Mouse (Mus musculus) erythroblast, embryonic 14.5 days (primary cell): ENCODE measurements around the gene Arhgap15. TPM values are rescaled to one million over a fixed set of nuclear protein-coding genes. Genes with fewer than 3 reads are reported as not detected.

ENCODE experiments used
- H3K27me3 ChIP-seq: 2 replicates; pipeline ENCODE4 v1.6.1; 2012; ENCODE audit warnings: inconsistent platforms; ENCODE audit not compliant: control insufficient read depth
- H3K36me3 ChIP-seq: 2 replicates; pipeline ENCODE4 v1.6.1; 2012; ENCODE audit warnings: mild to moderate bottlenecking, inconsistent platforms; ENCODE audit not compliant: control insufficient read depth
- H3K4me1 ChIP-seq: 2 replicates; pipeline ENCODE4 v1.6.1; 2012; ENCODE audit warnings: inconsistent platforms; ENCODE audit not compliant: control insufficient read depth
- H3K4me3 ChIP-seq: replicated peaks from 2 replicates; pipeline ENCODE3; 2012; ENCODE audit warnings: moderate library complexity, mild to moderate bottlenecking, inconsistent platforms
- H3K9me3 ChIP-seq: 2 replicates; pipeline ENCODE4 v1.6.1; 2012; ENCODE audit warnings: low read length, inconsistent platforms, mixed read lengths; ENCODE audit not compliant: control insufficient read depth
- GATA1 ChIP-seq: IDR thresholded peaks from 2 replicates; pipeline ENCODE4 v1.6.1; 2012; ENCODE audit warnings: low read length, inconsistent platforms, mixed read lengths
- TAL1 ChIP-seq: IDR thresholded peaks from 3 replicates; pipeline ENCODE4 v1.6.1; 2012; ENCODE audit warnings: low read length, inconsistent platforms, mixed read lengths
- polyA plus RNA-seq: library from polyadenylated mRNA; stranded (reverse); fragments of >175 nt; gene quantifications from 2 replicates; pipeline ENCODE4 v1.2.3, GENCODE M21; 2012

Gene Arhgap15
- polyA plus RNA-seq, 1 experiment: 0.02 TPM

DNA sequence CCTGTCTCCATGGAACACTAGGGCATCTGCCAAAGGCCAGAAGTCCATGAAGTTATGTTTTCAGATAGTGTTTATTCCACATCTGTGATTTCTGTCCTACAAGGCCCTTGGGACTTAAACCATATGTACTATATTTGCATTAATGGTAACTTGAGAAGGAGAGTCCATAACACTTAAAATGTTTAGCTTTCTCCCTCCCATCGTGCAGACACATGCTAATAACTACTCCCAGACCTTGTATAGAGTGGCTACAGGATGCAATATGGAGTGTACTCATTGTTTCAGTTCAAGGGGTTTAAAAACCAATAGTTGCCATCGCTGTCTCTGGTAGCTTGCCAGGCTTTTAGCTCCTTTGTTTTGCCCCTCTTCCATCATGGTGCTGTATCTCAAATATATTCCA lies 295.5 kb downstream of the Arhgap15 start:
- no peak for TF ChIP-seq GATA1
- TF ChIP-seq TAL1: no peak
- no peaks in the 10 kb centered on the region for H3K27me3 ChIP-seq

DNA sequence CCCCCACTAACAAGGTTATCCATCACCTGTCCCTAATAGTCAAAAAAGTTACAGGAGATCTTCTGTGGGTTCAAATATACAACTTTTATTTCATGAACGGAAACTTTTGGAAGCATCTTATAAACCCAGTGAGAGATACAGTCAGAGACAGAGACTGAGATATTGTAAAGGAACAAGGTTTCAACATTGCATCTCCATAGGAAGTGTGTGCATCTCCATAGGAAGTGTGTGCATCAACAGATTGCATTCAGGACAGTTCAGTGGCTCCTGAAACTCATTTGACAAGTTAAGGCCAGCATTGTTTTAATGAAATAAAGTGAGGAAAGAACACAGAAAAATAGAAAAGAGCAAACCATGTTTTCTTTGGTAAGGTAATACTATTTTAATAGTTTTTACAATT lies 296.0 kb downstream of the Arhgap15 start:
- Histone ChIP-seq H3K27me3 (no peaks in the 10 kb centered on the region), H3K9me3 (no peaks in the 10 kb centered on the region), H3K4me3 (no peak overlapping the region), H3K4me1 (no peaks in the 10 kb centered on the region), H3K36me3 (no peaks in the 10 kb centered on the region)
- TF ChIP-seq GATA1: no peak
- no peak for TF ChIP-seq TAL1

More for the DNA sequence above, 295.5 kb downstream of the Arhgap15 start:
- Histone ChIP-seq H3K4me3 (no peak overlapping the region), H3K36me3 (no peaks in the 10 kb centered on the region), H3K9me3 (no peaks in the 10 kb centered on the region), H3K4me1 (no peaks in the 10 kb centered on the region)

DNA sequence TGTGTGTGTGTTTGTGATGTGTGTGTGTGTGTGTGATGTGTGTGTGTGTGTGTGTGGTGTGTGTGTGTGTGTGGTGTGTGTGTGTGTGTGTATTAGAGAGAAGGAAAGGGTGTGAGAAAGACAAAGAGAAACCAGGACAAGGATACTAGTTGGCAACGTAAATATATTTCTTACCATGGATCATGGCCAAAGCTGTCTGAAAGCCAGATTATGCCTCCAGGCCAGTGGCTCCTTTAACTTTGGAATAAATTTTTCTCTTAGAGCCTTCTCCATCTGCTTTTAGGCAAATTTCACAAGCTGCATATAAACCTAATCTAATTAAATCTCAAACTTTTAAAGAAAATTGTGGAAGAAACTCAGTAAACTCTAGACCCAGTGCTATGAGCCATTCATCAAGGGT lies 296.6 kb downstream of the Arhgap15 start:
- Histone ChIP-seq H3K27me3 (no peaks in the 10 kb centered on the region), H3K4me1 (no peaks in the 10 kb centered on the region), H3K9me3 (no peaks in the 10 kb centered on the region), H3K36me3 (no peaks in the 10 kb centered on the region), H3K4me3 (no peak overlapping the region)
- TF ChIP-seq TAL1 (no peak), GATA1 (no peak)

DNA sequence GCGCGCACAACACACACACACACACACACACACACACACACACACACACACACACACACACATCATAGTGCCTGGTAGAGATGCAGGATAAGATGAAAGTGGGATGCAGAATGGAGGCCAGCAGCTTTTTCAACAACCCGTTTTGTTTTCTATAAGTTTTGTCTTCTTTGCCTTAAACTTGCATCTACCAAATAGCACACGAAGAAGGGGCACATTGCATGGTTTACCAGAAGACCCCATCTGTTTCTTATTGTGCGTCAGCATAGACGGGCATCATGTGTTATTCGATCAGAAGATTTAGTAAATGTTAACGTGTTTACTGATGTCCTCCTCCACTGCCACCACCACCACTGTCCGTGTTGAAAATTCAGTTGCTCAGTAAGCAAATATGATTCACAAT lies 311.7 kb downstream of the Arhgap15 start:
- no peaks in the 10 kb centered on the region for H3K9me3 ChIP-seq

DNA sequence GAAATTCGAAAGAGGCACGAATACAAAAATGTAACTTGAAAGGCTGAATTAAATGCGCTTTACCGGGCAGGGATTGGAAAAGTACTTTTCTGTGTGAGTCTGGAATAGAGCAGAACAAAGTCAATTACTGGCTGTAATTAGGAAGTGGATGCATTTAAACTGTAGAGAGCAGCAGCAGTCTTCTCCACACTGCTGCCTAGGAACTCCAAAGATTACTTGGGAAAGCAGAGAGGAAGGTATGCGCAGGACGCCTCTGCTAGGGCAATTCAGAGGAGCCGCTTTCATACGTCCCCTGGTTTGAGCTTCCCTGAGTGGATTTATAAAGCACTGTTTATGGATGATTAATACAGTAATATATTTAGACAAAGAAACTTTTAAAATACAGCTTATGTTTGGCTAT lies 312.1 kb downstream of the Arhgap15 start:
- Histone ChIP-seq H3K4me3 (no peak overlapping the region), H3K9me3 (no peaks in the 10 kb centered on the region), H3K4me1 (no peaks in the 10 kb centered on the region), H3K27me3 (no peaks in the 10 kb centered on the region), H3K36me3 (no peaks in the 10 kb centered on the region)
- no peak for TF ChIP-seq TAL1
- TF ChIP-seq GATA1: no peak

More for the DNA sequence above, 311.7 kb downstream of the Arhgap15 start:
- TF ChIP-seq TAL1 (no peak), GATA1 (no peak)
- Histone ChIP-seq H3K4me3 (no peak overlapping the region), H3K36me3 (no peaks in the 10 kb centered on the region), H3K4me1 (no peaks in the 10 kb centered on the region), H3K27me3 (no peaks in the 10 kb centered on the region)

DNA sequence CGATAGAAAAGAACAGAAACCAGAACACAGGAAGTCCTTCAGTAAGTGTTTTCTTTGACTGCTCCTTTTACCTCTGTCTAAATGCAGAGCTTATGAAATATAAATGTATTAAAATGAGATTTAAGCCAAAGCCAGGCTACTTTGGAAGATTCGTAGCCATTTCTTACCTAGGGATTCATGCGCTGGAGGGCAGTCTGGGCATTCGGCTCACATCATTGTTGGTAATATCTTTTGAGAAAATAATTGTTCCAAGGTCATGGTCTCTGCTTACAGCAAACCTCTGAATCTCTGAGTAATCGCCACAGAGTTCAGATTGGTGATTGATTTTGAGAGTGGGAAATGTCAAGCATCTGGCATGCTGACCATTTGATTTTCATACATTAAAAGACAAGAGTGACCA lies 316.4 kb downstream of the Arhgap15 start:
- TF ChIP-seq GATA1: no peak
- no peak for TF ChIP-seq TAL1
- no peaks in the 10 kb centered on the region for H3K36me3 ChIP-seq
- H3K4me1 ChIP-seq: no peaks in the 10 kb centered on the region
- no peaks in the 10 kb centered on the region for H3K27me3 ChIP-seq
- H3K9me3 ChIP-seq: no peaks in the 10 kb centered on the region
- no peak overlapping the region for H3K4me3 ChIP-seq

DNA sequence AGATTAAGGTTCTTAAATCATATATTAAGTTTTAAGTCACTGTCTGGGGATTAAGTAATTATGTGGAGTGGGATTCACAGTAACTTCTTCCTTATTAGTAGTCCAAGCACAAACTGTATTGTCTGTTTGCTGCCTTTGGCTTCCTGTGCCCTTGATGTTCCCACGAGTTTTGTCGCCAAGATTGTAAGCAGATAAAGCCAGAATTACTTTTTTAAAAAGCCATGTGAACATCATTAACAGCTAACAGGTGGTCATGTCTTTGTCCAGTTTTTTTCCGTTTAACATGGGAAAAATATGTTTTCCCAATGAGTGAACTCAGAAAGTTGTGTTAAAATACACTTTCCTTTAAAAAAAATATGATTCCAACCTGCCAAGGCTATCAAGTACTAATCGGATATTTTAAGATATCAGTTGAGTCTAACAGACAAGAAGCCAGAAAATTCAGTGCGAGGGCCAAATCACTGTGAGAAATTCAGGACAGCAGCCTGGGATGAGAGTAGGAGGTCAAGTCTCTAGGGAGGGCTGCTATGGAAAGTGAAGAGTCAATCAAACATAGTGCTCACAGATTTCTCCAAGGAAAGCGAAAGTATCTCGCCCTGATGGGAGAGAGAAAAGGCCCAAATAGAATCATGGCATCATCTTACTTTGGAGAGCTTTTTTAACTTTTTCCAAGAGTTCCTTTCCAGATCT lies 319.7 kb downstream of the Arhgap15 start:
- Histone ChIP-seq H3K4me3 (no peak overlapping the region), H3K9me3 (no peaks in the 10 kb centered on the region), H3K27me3 (no peaks in the 10 kb centered on the region), H3K36me3 (no peaks in the 10 kb centered on the region), H3K4me1 (no peaks in the 10 kb centered on the region)
- TF ChIP-seq GATA1: no peak
- no peak for TF ChIP-seq TAL1

DNA sequence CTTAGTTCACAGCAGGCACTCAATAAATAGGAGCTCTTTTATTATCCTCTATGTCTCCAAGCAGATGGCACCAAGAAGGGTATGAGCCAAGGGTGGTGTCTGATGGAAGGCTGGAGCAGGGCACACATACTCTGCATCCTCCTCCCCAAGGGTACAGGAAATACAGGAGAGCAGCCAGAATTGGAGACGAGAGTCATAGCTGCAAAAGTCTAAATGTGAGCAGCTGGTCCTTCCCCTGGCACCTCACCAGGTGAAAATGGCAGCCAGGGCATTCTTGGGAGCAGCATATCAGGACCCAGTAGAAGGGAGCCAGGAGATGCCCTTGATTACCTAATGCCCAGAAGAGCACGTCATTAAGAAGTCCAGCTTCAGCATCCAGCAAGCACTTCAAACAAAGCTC lies 320.3 kb downstream of the Arhgap15 start:
- H3K27me3 ChIP-seq: no peaks in the 10 kb centered on the region
- no peak overlapping the region for H3K4me3 ChIP-seq
- no peaks in the 10 kb centered on the region for H3K4me1 ChIP-seq
- TF ChIP-seq GATA1: no peak
- TF ChIP-seq TAL1: no peak
- no peaks in the 10 kb centered on the region for H3K9me3 ChIP-seq
- no peaks in the 10 kb centered on the region for H3K36me3 ChIP-seq

DNA sequence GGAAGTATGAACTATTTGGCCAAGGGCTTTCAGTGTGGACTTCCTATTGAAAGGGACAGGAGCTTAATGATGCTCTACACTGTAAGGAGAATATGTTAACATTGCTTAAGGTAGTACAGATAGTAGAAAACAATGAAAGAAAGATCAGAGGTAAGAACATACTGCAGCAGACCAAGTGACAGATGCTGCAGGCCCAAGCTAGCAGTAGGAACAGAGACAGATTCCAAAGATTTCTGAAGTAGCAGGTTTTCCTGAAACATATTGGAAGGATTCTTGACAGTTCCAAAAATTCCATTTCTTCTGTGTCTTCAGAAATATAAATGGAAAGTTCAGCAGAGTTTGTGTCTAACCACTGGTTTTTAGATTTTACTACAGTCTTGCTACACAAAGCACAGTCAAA lies 327.9 kb downstream of the Arhgap15 start:
- no peak overlapping the region for H3K4me3 ChIP-seq
- no peaks in the 10 kb centered on the region for H3K4me1 ChIP-seq
- no peaks in the 10 kb centered on the region for H3K36me3 ChIP-seq
- no peaks in the 10 kb centered on the region for H3K27me3 ChIP-seq
- no peaks in the 10 kb centered on the region for H3K9me3 ChIP-seq
- no peak for TF ChIP-seq GATA1
- no peak for TF ChIP-seq TAL1

DNA sequence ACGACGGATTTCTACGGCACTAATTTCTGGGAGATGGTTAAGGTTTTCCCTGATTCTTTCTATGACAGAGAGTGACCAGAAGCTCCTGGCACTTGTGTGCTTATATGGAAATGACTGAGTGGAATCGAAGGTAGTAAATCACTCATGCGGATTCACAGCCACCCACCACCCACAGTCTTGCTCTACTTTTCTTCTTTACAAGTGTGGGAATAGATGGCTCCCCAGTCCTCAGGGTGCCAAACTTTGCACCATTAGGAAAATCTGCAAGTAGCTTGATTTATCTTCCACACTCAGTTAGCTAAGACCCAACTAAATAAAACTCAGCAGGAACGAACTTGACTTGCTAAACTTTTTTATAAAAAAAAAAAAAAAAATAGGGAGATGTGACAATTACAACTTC lies 331.9 kb downstream of the Arhgap15 start:
- no peaks in the 10 kb centered on the region for H3K9me3 ChIP-seq
- no peak for TF ChIP-seq TAL1
- TF ChIP-seq GATA1: no peak
- no peaks in the 10 kb centered on the region for H3K27me3 ChIP-seq
- no peaks in the 10 kb centered on the region for H3K36me3 ChIP-seq
- no peaks in the 10 kb centered on the region for H3K4me1 ChIP-seq
- no peak overlapping the region for H3K4me3 ChIP-seq
